Mouse (Mus musculus) limb, embryonic 14.5 days (tissue): ENCODE data around the gene Rfxap. TPM values are rescaled to one million over a fixed set of nuclear protein-coding genes. Genes with fewer than 3 reads are reported as not detected.

Experiments used
- ATAC-seq: fragments of 200-750 bp; cut with Nextera tagmentation; 2 replicates; pipeline ENCODE4 v1.8.0; 2017; ENCODE audit warnings: low read depth, moderate number of reproducible peaks, moderate TSS enrichment; ENCODE audit not compliant: low FRiP score
- DNase-seq: peaks from one replicate; pipeline ENCODE4 v3.0.0-alpha.2; 2015; ENCODE audit warnings: low spot score
- H3K27ac ChIP-seq: fragments of 300-500 bp; sonication (generic); replicated peaks from 2 replicates; pipeline ENCODE4 v1.5.1; 2014; ENCODE audit warnings: low read depth, mild to moderate bottlenecking, low read length, moderate library complexity, mixed read lengths
- H3K27me3 ChIP-seq: fragments of 300-500 bp; sonication (generic); 2 replicates; pipeline ENCODE4 v1.6.1; 2014; ENCODE audit warnings: low read length, mixed read lengths; ENCODE audit not compliant: control insufficient read depth, insufficient read depth
- H3K36me3 ChIP-seq: fragments of 300-500 bp; sonication (generic); 2 replicates; pipeline ENCODE4 v1.6.1; 2014; ENCODE audit warnings: mild to moderate bottlenecking, low read length, moderate library complexity, mixed read lengths; ENCODE audit not compliant: control insufficient read depth, insufficient read depth
- H3K4me1 ChIP-seq: fragments of 300-500 bp; sonication (generic); 2 replicates; pipeline ENCODE4 v1.6.1; 2014; ENCODE audit warnings: antibody characterized with exemption, low read length, mixed read lengths; ENCODE audit not compliant: control insufficient read depth, insufficient read depth
- H3K4me2 ChIP-seq: fragments of 300-500 bp; sonication (generic); replicated peaks from 2 replicates; pipeline ENCODE4 v1.6.1; 2014; ENCODE audit warnings: low read depth, mild to moderate bottlenecking, low read length, moderate library complexity; ENCODE audit not compliant: severe bottlenecking
- H3K4me3 ChIP-seq: fragments of 300-500 bp; sonication (generic); replicated peaks from 2 replicates; pipeline ENCODE4 v1.5.1; 2014; ENCODE audit warnings: low read length
- H3K9ac ChIP-seq: fragments of 300-500 bp; sonication (generic); 2 replicates; pipeline ENCODE4 v1.6.1; 2014; ENCODE audit warnings: mild to moderate bottlenecking, low read depth, low read length, moderate library complexity; ENCODE audit not compliant: severe bottlenecking
- H3K9me3 ChIP-seq: fragments of 300-500 bp; sonication (generic); 2 replicates; pipeline ENCODE4 v1.6.1; 2016; ENCODE audit warnings: low read length; ENCODE audit not compliant: control insufficient read depth
- POLR2A ChIP-seq: fragments of 200-500 bp; IDR thresholded peaks from 2 replicates; pipeline ENCODE4 v1.8.0; 2012; ENCODE audit warnings: inconsistent platforms, mild to moderate bottlenecking, moderate library complexity, borderline replicate concordance; ENCODE audit not compliant: insufficient read depth, insufficient read length; ENCODE audit errors: extremely low read depth
- WGBS: fragments of 180-500 bp; shearing (Covaris S2); extraction: QIAGEN DNeasy Blood & Tissue Kit; methylation state at CpG from one replicate; pipeline ENCODE4 v1.1.7; 2014; 5-methylcytosine and 5-hydroxymethylcytosine counted together
- polyA plus RNA-seq, 2 experiments: library from polyadenylated mRNA; depleted of rRNA in 1 of 2; stranded (reverse) in 1 of 2; unstranded in 1 of 2; fragments of >200 nt; fragmentation: Nextera tagmentation in 1 of 2; extraction: Ambion mirVana in 1 of 2; gene quantifications; 2 replicates each; pipeline versions ENCODE4 v1.2.1 to v1.2.3; 2012 to 2014

The Rfxap gene
- polyA plus RNA-seq, 2 experiments = 43.1 to 48.7 TPM

DNA sequence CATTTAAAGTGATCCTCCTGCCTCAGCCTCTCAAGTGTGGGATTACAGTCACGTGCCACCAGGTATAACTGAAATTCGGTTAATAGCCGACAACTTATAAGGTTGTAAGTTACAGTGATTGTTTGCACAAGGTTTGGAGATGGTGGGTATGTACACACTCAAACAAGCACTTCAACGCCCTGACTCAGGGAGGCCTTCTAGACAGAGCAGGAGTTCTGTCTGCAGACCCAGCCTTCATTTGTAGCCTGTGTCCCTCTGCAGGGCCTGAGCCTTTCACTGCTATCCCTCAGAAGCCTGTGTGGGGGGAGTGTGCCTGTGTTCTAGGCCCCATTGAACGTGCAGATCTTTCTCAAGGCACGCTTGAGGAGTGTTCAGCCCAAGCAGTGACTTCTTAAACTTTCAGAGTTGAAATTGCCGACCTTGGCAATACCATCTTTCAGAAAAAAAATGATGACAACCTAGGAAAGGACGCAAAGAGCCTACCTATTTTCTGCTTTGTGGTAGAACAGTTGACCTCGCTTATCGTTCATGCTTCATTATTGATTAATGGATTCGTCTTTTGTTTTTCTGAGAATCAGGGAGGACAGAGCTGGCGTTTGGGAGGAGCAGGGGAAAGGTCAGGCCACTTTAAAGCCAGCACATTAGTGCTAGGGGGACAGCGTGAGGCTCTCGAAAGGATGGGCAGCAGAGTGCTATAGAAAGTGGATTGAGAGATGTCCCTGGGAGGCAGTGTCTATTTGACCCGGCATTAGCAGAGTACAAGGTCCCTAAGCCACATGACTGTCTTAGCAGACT, 47.1 kb downstream of the Rfxap start:
- Histone ChIP-seq H3K4me2 (no peak overlapping the region), H3K9ac (no peak overlapping the region), H3K36me3 (no peaks in the 10 kb centered on the region), H3K4me3 (no peak overlapping the region), H3K9me3 (no peaks in the 10 kb centered on the region), H3K4me1 (peaks cover 3% of the 10 kb centered on the region; the same call in 1 of the 2 replicates), H3K27ac (no peak overlapping the region), H3K27me3 (no peaks in the 10 kb centered on the region)
- ATAC-seq = no peak
- WGBS = 76% methylated on average over 15 of the region's 15 CpGs
- TF ChIP-seq POLR2A = no peak
- DNase-seq = no peak

DNA sequence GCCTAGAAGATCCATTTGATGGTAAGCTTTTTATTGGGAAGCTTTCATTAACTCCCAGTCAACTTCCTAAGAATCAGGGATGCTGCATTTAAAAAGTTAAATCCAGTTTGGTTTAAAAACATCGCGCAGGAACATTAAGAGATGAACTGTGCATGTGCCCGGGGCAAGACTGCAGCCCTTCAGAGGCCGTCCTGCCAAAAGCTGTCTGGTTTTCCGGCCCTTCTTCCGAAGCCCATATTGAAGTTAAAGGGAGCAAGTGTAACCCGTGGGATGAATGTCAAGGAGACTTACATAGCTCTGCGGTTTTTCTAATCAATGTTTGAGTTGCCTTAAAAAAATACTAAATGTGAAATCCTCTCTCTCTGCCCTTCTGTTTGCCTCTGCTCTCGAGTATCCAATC, 48.4 kb downstream of the Rfxap start:
- Histone ChIP-seq H3K4me2 (no peak overlapping the region), H3K9me3 (no peaks in the 10 kb centered on the region), H3K36me3 (no peaks in the 10 kb centered on the region), H3K4me1 (peaks cover 11% of the 10 kb centered on the region), H3K9ac (no peak overlapping the region), H3K4me3 (no peak overlapping the region), H3K27ac (no peak overlapping the region), H3K27me3 (no peaks in the 10 kb centered on the region)
- 76% methylated on average over 9 of the region's 9 CpGs for WGBS
- no peak for DNase-seq
- no peak for TF ChIP-seq POLR2A
- no peak for ATAC-seq

DNA sequence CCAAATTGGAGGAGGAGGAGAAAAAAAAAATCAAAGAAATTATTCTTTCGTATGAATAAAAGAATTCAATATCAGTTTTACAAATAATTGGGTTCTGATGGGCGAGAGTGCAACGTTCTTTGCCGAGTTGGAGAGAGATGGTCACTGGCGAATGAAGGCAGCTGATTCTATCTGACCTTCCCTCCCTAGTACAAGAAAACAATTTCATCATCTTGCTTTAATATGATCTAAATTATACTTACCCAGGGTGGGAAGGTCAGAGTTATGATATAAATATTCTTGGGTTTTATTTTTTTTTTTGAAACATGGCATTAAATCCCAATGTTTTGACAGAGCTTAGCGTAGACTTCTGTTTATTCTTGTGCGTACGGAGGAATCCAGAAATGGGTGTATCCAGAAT, 50.1 kb downstream of the Rfxap start:
- Histone ChIP-seq H3K4me2 (peak overlapping the region; percentile 9; the same call in 1 of the 2 replicates), H3K9ac (no peak overlapping the region), H3K27ac (no peak overlapping the region), H3K27me3 (no peaks in the 10 kb centered on the region), H3K4me1 (peaks cover 11% of the 10 kb centered on the region), H3K4me3 (no peak overlapping the region), H3K36me3 (no peaks in the 10 kb centered on the region), H3K9me3 (no peaks in the 10 kb centered on the region)
- no peak for DNase-seq
- TF ChIP-seq POLR2A = no peak
- ATAC-seq = no peak
- 85% methylated on average over 8 of the region's 8 CpGs for WGBS

DNA sequence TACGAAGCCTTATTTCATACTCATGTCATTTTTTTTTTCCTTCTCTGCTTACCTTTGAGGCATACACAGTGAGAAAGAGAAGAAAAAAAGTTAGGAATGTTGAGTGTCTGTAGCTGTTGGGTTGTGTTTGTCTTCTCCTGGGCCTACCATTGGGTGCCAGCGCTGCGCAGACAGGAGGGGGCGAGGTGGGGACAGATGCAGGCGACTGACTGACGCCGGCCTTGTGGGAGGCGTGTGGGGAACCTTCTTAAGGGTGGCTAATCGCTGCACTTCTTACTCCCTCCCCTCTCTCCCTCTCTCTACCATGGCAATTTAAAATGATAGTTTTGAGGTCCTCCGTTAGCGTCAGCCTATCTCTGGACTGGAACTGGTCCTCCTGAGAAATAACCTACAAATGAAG, 51.5 kb downstream of the Rfxap start:
- Histone ChIP-seq H3K9ac (peak overlapping the region; percentile 76), H3K4me3 (peak overlapping the region; percentile 75), H3K27ac (peak overlapping the region; percentile 77; the same call in 1 of the 2 replicates), H3K36me3 (0 out of 2 replicates have a peak, but pooled peaks cover 5% of the 10 kb centered on the region), H3K4me1 (peaks cover 11% of the 10 kb centered on the region), H3K27me3 (no peaks in the 10 kb centered on the region), H3K4me2 (peak overlapping the region; percentile 98), H3K9me3 (no peaks in the 10 kb centered on the region)
- WGBS = 2% methylated on average over 11 of the region's 11 CpGs
- peak; percentile 16 for DNase-seq
- ATAC-seq = no peak
- TF ChIP-seq POLR2A = no peak

DNA sequence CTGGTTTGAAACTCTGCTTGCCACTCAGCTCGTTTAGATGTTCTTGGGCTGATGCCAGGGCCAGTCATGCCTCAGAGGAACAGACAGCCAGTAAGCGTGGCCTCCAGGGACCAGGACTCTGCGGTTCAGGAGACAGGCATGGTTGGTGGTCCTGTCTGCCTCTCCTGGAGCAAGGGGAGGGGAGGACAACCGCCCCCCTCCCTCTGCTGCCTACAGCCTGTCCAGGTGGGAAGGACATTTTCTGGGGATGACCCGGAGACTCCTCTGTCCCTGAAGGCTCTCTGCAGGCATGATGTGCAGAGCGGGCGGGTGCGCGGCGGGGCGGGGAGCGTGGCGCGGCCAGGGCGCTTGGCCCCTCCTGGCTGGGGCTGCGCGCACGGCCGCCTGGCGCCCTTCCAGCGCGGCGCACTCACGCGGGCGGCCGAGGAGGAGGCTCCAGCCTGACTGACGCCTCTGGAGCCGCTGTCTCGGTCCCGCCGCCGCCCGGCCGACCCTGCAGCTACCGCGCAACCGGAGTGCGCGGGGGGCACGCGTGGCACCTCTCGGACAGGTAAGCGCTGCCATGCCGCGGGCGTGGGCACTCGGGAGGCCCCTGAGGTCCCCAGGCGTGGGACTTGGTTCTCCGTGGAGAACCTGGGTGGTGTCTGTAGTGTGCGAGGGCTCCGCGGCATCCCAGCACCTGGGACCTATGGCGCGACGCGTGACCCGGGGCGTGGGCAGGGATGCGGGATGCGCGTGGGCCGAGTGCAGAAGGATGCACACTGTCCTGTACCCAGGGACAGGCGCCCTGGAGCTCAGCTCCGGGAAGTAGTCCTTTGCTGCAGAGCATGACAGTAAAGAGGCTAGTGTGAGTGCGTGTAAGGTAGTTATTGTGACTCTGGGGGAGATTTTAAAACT, 52.2 kb downstream of the Rfxap start, which contains the start of gene Smad9:
Gene Smad9, plus strand, starts transcription at position 438 of the 897 bp plus-strand sequence.
- WGBS = under 1% methylated on average over 52 of the region's 66 CpGs
- Histone ChIP-seq H3K36me3 (peaks cover 10% of the 10 kb centered on the region), H3K9ac (peak within 1 kb of the TSS; percentile 76), H3K4me2 (peak within 1 kb of the TSS; percentile 98), H3K4me3 (peak within 1 kb of the TSS; percentile 75), H3K9me3 (no peaks in the 10 kb centered on the region), H3K27ac (peak within 1 kb of the TSS; percentile 77), H3K27me3 (no peaks in the 10 kb centered on the region), H3K4me1 (peaks cover 11% of the 10 kb centered on the region)
- ATAC-seq = peak; percentile 87
- TF ChIP-seq POLR2A = no peak
- DNase-seq = peak; percentile 66
